Mouse (Mus musculus) ES-Bruce4 (cell line): ENCODE measurements around the gene Eps15l1. TPM values are rescaled to one million over a fixed set of nuclear protein-coding genes. Genes with fewer than 3 reads are reported as not detected.

Experiments used
- H3K27ac ChIP-seq: 2 replicates; pipeline ENCODE4 v1.5.1; 2012; ENCODE audit warnings: low read length, inconsistent platforms; ENCODE audit not compliant: insufficient read depth
- H3K27me3 ChIP-seq: 2 replicates; pipeline ENCODE4 v1.6.1; 2012; ENCODE audit warnings: mild to moderate bottlenecking, low read length, inconsistent platforms; ENCODE audit not compliant: control insufficient read depth, poor library complexity, insufficient read depth, severe bottlenecking
- H3K36me3 ChIP-seq: 2 replicates; pipeline ENCODE4 v1.6.1; 2012; ENCODE audit warnings: inconsistent platforms, mild to moderate bottlenecking, low read length, moderate library complexity; ENCODE audit not compliant: control insufficient read depth, poor library complexity, insufficient read depth, severe bottlenecking
- H3K4me1 ChIP-seq: one replicate; pipeline ENCODE4 v1.8.1; 2011; ENCODE audit warnings: low read length; ENCODE audit not compliant: control insufficient read depth, insufficient read depth
- H3K4me3 ChIP-seq: 2 replicates; pipeline ENCODE4 v1.5.1; 2011; ENCODE audit warnings: low read depth, mild to moderate bottlenecking, low read length
- H3K9ac ChIP-seq: 2 replicates; pipeline ENCODE4 v1.6.1; 2012; ENCODE audit warnings: low read depth, mild to moderate bottlenecking, inconsistent platforms; ENCODE audit not compliant: poor library complexity, severe bottlenecking
- H3K9me3 ChIP-seq: replicated peaks from 2 replicates; pipeline ENCODE4 v1.6.1; 2012; ENCODE audit warnings: mild to moderate bottlenecking, low read length, inconsistent platforms; ENCODE audit not compliant: control insufficient read depth, poor library complexity, insufficient read depth, severe bottlenecking
- CTCF ChIP-seq: IDR thresholded peaks from one replicate; pipeline ENCODE4 v1.8.1; 2011; ENCODE audit warnings: low read depth, low read length
- EP300 ChIP-seq: IDR thresholded peaks from 2 replicates; pipeline ENCODE4 v1.6.1; 2011; ENCODE audit warnings: low read depth, low read length; ENCODE audit not compliant: insufficient read depth
- POLR2A ChIP-seq: IDR thresholded peaks from one replicate; pipeline ENCODE4 v1.8.1; 2011; ENCODE audit warnings: low read length; ENCODE audit not compliant: insufficient read depth
- polyA plus RNA-seq: library from polyadenylated mRNA; stranded (reverse); fragments of >200 nt; gene quantifications from 2 replicates; pipeline ENCODE4 v1.2.4, GENCODE M21; 2011; ENCODE audit warnings: low read depth; ENCODE audit not compliant: missing spikeins, insufficient read depth, insufficient read length

Eps15l1 gene
- polyA plus RNA-seq, 1 experiment: 90.9 TPM

- no peak for TF ChIP-seq CTCF
- TF ChIP-seq EP300: no peak
- TF ChIP-seq POLR2A: no peak
- no peak overlapping the region for H3K9ac ChIP-seq
- peaks cover 14% of the 10 kb centered on the region for H3K4me1 ChIP-seq
- H3K36me3 ChIP-seq: peaks cover 33% of the 10 kb centered on the region
- H3K4me3 ChIP-seq: no peak overlapping the region
- no peaks in the 10 kb centered on the region for H3K9me3 ChIP-seq
- no peaks in the 10 kb centered on the region for H3K27me3 ChIP-seq
- H3K27ac ChIP-seq: no peak overlapping the region
Measured at GRCm38 (mm10) chr8:72324036-72324706, 97.1 kb downstream of the Eps15l1 start.

- Histone ChIP-seq H3K36me3 (peaks cover 33% of the 10 kb centered on the region), H3K9me3 (no peaks in the 10 kb centered on the region), H3K4me3 (no peak overlapping the region; the same call in 1 of the 2 replicates), H3K4me1 (peaks cover 14% of the 10 kb centered on the region), H3K27ac (peak overlapping the region; percentile 75), H3K9ac (peak overlapping the region; percentile 97), H3K27me3 (no peaks in the 10 kb centered on the region)
- no peak for TF ChIP-seq EP300
- TF ChIP-seq POLR2A: no peak
- TF ChIP-seq CTCF: no peak
Measured at GRCm38 (mm10) chr8:72323131-72323725, 98.0 kb downstream of the Eps15l1 start.

- peak overlapping the region; percentile 53 for H3K4me3 ChIP-seq
- H3K9me3 ChIP-seq: no peaks in the 10 kb centered on the region
- peak overlapping the region; percentile 75 for H3K27ac ChIP-seq
- peak overlapping the region; percentile 97 for H3K9ac ChIP-seq
- H3K4me1 ChIP-seq: peaks cover 15% of the 10 kb centered on the region
- H3K27me3 ChIP-seq: no peaks in the 10 kb centered on the region
- TF ChIP-seq EP300: no peak
- TF ChIP-seq CTCF: no peak
- TF ChIP-seq POLR2A: no peak
- peaks cover 33% of the 10 kb centered on the region for H3K36me3 ChIP-seq
Measured at GRCm38 (mm10) chr8:72322471-72322889, 98.8 kb downstream of the Eps15l1 start.

- Histone ChIP-seq H3K27me3 (no peaks in the 10 kb centered on the region), H3K9me3 (no peaks in the 10 kb centered on the region), H3K4me3 (peak overlapping the region; percentile 74), H3K9ac (peak overlapping the region; percentile 97), H3K27ac (peak overlapping the region; percentile 75), H3K4me1 (peaks cover 13% of the 10 kb centered on the region), H3K36me3 (peaks cover 33% of the 10 kb centered on the region)
- TF ChIP-seq EP300: no peak
- no peak for TF ChIP-seq POLR2A
- no peak for TF ChIP-seq CTCF
Measured at GRCm38 (mm10) chr8:72321635-72322441, 99.4 kb downstream of the Eps15l1 start.

GRCm38 (mm10) chr8:72320803-72321583 is 100.3 kb downstream of the Eps15l1 start:
- peaks cover 10% of the 10 kb centered on the region for H3K4me1 ChIP-seq
- peak overlapping the region; percentile 75; the same call in 1 of the 2 replicates for H3K27ac ChIP-seq
- peaks cover 33% of the 10 kb centered on the region for H3K36me3 ChIP-seq
- no peaks in the 10 kb centered on the region for H3K9me3 ChIP-seq
- H3K4me3 ChIP-seq: peak overlapping the region; percentile 78
- no peaks in the 10 kb centered on the region for H3K27me3 ChIP-seq
- H3K9ac ChIP-seq: peak overlapping the region; percentile 97
- no peak for TF ChIP-seq POLR2A
- no peak for TF ChIP-seq CTCF
- no peak for TF ChIP-seq EP300
